Mouse (Mus musculus) hindbrain, embryonic 14.5 days (tissue): Measurements from ENCODE around the gene Bex4. TPM values are rescaled to one million over a fixed set of nuclear protein-coding genes. Genes with fewer than 3 reads are reported as not detected.
"Not testable (repeated sequence)": the region's sequence is repeated elsewhere in the genome, so short reads cannot be mapped to it uniquely, and the experiment has no call there.

ENCODE experiments used
- ATAC-seq: fragments of 200-750 bp; cut with Nextera tagmentation; 2 replicates; pipeline ENCODE4 v1.8.0; 2017; ENCODE audit warnings: moderate number of reproducible peaks, mild to moderate bottlenecking, moderate TSS enrichment, moderate library complexity; ENCODE audit not compliant: low FRiP score
- DNase-seq: peaks from one replicate; pipeline ENCODE4 v3.0.0-alpha.2; 2015; ENCODE audit warnings: low spot score
- H3K27ac ChIP-seq: fragments of 300-500 bp; sonication (generic); 2 replicates; pipeline ENCODE4 v1.5.1; 2014; ENCODE audit warnings: mild to moderate bottlenecking, moderate library complexity
- H3K27me3 ChIP-seq: fragments of 300-500 bp; sonication (generic); 2 replicates; pipeline ENCODE4 v1.6.1; 2014; ENCODE audit warnings: mild to moderate bottlenecking, low read length, mixed read lengths; ENCODE audit not compliant: control insufficient read depth, insufficient read depth
- H3K36me3 ChIP-seq: fragments of 300-500 bp; sonication (generic); replicated peaks from 2 replicates; pipeline ENCODE4 v1.6.1; 2014; ENCODE audit not compliant: control insufficient read depth, insufficient read depth
- H3K4me1 ChIP-seq: fragments of 300-500 bp; sonication (generic); replicated peaks from 2 replicates; pipeline ENCODE4 v1.6.1; 2014; ENCODE audit warnings: antibody characterized with exemption, low read length, mixed read lengths; ENCODE audit not compliant: control insufficient read depth, insufficient read depth
- H3K4me2 ChIP-seq: fragments of 300-500 bp; sonication (generic); replicated peaks from 2 replicates; pipeline ENCODE4 v1.6.1; 2014; ENCODE audit warnings: mild to moderate bottlenecking, moderate library complexity
- H3K4me3 ChIP-seq: fragments of 300-500 bp; sonication (generic); replicated peaks from 2 replicates; pipeline ENCODE4 v1.5.1; 2014; ENCODE audit warnings: mild to moderate bottlenecking, low read length
- H3K9ac ChIP-seq: fragments of 300-500 bp; sonication (generic); 2 replicates; pipeline ENCODE4 v1.6.1; 2014
- H3K9me3 ChIP-seq: fragments of 300-500 bp; sonication (generic); 2 replicates; pipeline ENCODE4 v1.6.1; 2016; ENCODE audit warnings: low read length; ENCODE audit not compliant: control insufficient read depth
- WGBS: fragments of 180-500 bp; shearing (Covaris S2); extraction: QIAGEN DNeasy Blood & Tissue Kit; methylation state at CpG from one replicate; pipeline ENCODE4 v1.1.7; 2014; 5-methylcytosine and 5-hydroxymethylcytosine counted together
- polyA plus RNA-seq: library from polyadenylated mRNA; unstranded; fragments of >200 nt; fragmentation: Nextera tagmentation; extraction: Ambion mirVana; gene quantifications from 2 replicates; pipeline ENCODE4 v1.2.1, GENCODE M21; 2014

Bex4 gene
- 140 TPM in 2 replicates for polyA plus RNA-seq

DNA sequence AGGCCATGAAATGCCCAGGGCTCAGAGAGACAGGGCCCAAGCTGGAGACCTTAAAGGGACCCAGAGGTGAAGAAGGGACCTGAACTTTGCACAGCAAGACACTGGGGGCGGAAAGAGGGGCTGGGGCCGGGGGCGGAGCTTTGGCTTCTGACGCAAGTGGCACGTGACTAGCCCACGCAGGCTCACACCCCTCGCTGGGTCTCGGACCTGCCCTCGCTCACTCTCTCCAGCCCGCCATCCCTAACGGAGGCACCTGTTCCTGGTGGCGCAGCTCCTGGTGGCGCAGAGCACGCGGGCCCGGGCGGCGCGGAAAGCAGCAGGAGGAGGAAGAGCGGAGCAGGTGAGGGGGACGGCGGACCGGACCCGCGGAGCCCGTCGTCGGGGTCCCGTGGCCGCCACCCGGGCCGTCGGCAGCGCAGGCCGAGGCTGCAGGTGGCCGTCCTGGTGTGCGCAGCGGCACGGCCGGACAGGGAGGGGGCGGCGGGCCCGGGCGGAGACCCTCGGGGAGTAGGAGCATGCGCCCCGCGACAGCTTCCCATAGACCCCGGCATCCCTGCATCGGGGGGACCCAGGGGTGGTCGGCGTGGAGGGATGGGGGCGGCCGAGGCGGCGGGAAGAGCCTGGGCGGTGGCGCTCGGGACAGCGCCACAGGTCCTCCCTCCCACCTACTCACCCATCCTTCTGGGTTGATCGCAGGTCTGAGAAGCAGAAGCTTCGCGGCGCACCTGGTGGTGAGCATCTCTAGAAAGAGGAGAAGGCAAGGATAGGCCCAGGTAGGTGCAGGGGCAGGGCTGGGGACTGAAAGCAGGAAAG lies at the start of gene Bex4:
Gene Bex4 (plus strand): TSS at position 170 of the 813 bp plus-strand sequence.
- peak; percentile 97 for ATAC-seq
- H3K27me3 ChIP-seq, H3K36me3 ChIP-seq, DNase-seq, H3K4me1 ChIP-seq, H3K27ac ChIP-seq, H3K9me3 ChIP-seq: not testable (repeated sequence)
- 23% methylated on average over 18 of the region's 64 CpGs for WGBS
- H3K4me3 ChIP-seq: peak within 1 kb of the TSS; percentile 35
- peak within 1 kb of the TSS; percentile 51 for H3K4me2 ChIP-seq
- H3K9ac ChIP-seq: peak within 1 kb of the TSS; percentile 31; the same call in 1 of the 2 replicates

GRCm38 (mm10) chrX:136092497-136093279 lies 46.1 kb upstream of the Bex4 start:
- no peak overlapping the region for H3K9ac ChIP-seq
- no peaks in the 10 kb centered on the region for H3K36me3 ChIP-seq
- WGBS: 47% methylated on average over 2 of the region's 2 CpGs
- H3K4me3 ChIP-seq: no peak overlapping the region
- H3K27ac ChIP-seq: no peak overlapping the region
- H3K4me1 ChIP-seq: no peaks in the 10 kb centered on the region
- H3K9me3 ChIP-seq: no peaks in the 10 kb centered on the region
- ATAC-seq: no peak
- no peaks in the 10 kb centered on the region for H3K27me3 ChIP-seq
- no peak overlapping the region for H3K4me2 ChIP-seq
- no peak for DNase-seq

DNA sequence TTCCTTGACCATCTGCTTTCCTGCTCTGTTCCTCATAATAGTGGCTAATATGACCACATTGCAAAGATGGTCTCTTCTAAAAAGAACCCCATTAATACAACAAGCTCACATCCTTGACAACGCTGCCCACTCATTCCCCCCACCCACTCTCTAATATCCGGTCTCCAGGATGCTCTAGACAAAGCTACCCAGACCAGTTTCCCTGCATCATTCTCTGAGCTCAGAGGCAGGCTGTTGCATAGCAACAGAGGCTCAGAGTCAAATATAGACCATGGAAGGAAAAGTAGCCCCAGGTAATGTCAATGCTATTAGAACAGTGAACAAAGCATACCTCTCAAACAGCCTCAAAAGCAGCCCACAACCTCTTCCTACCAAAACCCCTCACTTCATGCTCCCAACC lies 44.4 kb upstream of the Bex4 start:
- H3K4me2 ChIP-seq: no peak overlapping the region
- no peaks in the 10 kb centered on the region for H3K4me1 ChIP-seq
- H3K27me3 ChIP-seq: no peaks in the 10 kb centered on the region
- ATAC-seq: peak; percentile 70
- no peaks in the 10 kb centered on the region for H3K9me3 ChIP-seq
- peak; percentile 45 for DNase-seq
- H3K27ac ChIP-seq: peak overlapping the region; percentile 64
- no peaks in the 10 kb centered on the region for H3K36me3 ChIP-seq
- WGBS: 41% methylated on average over 2 of the region's 2 CpGs
- H3K4me3 ChIP-seq: no peak overlapping the region
- H3K9ac ChIP-seq: no peak overlapping the region

DNA sequence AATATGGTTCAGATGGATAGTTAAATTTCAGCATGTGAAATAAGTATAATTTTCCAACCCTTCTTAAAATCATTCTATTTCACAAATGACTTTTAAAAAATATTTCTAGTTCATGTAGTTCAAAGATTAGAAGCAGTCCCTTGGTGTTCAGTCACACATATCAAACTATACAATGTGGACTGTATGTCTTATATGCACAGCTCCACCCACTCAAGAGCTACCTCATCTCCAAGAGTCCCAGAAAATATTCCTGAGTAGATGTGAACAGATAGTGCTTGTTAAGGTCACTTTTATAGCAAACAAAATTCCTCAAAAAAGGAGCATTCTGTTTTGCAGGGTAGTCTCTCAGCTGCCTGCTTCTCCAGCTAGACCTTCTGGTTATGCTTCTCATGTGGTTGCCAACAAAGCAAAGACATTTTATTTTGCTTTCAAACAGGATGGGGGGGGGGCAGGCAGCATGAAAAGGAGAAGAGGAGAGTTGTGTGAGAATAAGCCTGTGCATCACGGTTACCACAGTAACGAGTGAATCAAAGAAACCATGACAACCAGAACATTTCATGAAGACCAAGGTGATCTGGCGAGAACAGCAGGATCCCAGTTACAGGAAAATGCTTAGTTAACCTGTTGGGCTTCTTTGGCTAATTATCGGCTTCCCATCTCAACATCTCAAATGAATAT lies 34.6 kb upstream of the Bex4 start:
- no peak for DNase-seq
- peak overlapping the region; percentile 4 for H3K4me2 ChIP-seq
- no peaks in the 10 kb centered on the region for H3K9me3 ChIP-seq
- no peak overlapping the region for H3K4me3 ChIP-seq
- peak overlapping the region; percentile 51; the same call in 1 of the 2 replicates for H3K27ac ChIP-seq
- no peaks in the 10 kb centered on the region for H3K36me3 ChIP-seq
- H3K4me1 ChIP-seq: no peaks in the 10 kb centered on the region
- peaks cover 3% of the 10 kb centered on the region; the same call in 1 of the 2 replicates for H3K27me3 ChIP-seq
- H3K9ac ChIP-seq: no peak overlapping the region
- 40% methylated on average over 4 of the region's 4 CpGs for WGBS
- peak; percentile 69; the same call in 1 of the 2 replicates for ATAC-seq

- DNase-seq (no peak), ATAC-seq (no peak)
- Histone ChIP-seq H3K27me3 (peaks cover 5% of the 10 kb centered on the region; the same call in 1 of the 2 replicates), H3K27ac (no peak overlapping the region; the same call in 1 of the 2 replicates), H3K4me2 (0 out of 2 replicates have a peak overlapping the region, but pooled peaks have one; percentile 4), H3K4me1 (no peaks in the 10 kb centered on the region), H3K4me3 (no peak overlapping the region), H3K36me3 (no peaks in the 10 kb centered on the region), H3K9ac (no peak overlapping the region), H3K9me3 (no peaks in the 10 kb centered on the region)
- 27% methylated on average over 3 of the region's 3 CpGs for WGBS
Measured at GRCm38 (mm10) chrX:136104724-136105088, 34.1 kb upstream of the Bex4 start.

DNA sequence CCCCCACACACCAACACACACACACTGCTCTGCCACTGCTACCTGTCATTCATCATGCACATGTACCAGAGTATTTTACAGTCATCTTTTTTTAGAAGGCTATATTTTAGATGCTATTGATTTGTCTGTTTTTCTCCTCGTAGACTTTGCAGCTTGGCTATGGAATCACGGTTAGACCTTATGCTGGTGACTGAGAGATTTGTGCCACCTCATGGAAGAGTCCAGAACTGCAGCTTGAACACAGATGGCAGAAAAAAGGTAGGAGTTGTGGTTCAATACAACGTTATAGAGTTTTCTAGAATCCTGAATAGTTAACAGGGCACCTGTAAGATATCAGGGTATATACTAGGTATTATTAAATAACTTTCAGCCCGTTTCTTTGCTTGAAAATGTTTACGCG lies 30.9 kb upstream of the Bex4 start:
- H3K9me3 ChIP-seq: no peaks in the 10 kb centered on the region
- H3K27me3 ChIP-seq: peaks cover 5% of the 10 kb centered on the region; the same call in 1 of the 2 replicates
- peak; percentile 69 for DNase-seq
- H3K4me3 ChIP-seq: no peak overlapping the region
- H3K4me2 ChIP-seq: no peak overlapping the region
- WGBS: 40% methylated on average over 6 of the region's 6 CpGs
- no peak overlapping the region for H3K9ac ChIP-seq
- no peak overlapping the region for H3K27ac ChIP-seq
- H3K4me1 ChIP-seq: no peaks in the 10 kb centered on the region
- no peaks in the 10 kb centered on the region for H3K36me3 ChIP-seq
- ATAC-seq: no peak

DNA sequence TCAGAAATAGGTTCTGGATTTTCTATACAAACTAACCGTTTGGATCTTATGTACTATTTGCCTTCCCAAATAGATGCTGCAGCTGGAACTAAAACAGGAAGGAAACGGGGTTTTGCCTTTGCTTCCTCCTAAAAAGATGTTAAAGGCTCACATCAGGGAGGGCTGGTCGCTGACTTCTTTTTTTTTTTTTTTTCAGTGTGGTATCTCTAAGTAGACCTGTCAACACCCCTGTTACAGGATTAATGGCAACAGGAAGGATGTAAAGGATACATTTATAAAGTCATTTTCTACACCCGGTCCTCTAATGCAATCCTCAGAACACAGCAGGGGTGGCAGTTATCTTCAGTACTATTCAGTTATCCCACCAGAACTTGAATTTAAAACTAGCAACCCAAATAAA lies 23.8 kb upstream of the Bex4 start:
- peak; percentile 34; the same call in 1 of the 2 replicates for ATAC-seq
- Histone ChIP-seq H3K9ac (no peak overlapping the region), H3K4me2 (peak overlapping the region; percentile 53), H3K9me3 (no peaks in the 10 kb centered on the region), H3K27me3 (peaks cover 3% of the 10 kb centered on the region; the same call in 1 of the 2 replicates), H3K27ac (peak overlapping the region; percentile 91; the same call in 1 of the 2 replicates), H3K36me3 (no peaks in the 10 kb centered on the region), H3K4me3 (peak overlapping the region; percentile 40; the same call in 1 of the 2 replicates), H3K4me1 (no peaks in the 10 kb centered on the region)
- no peak for DNase-seq
- 43% methylated on average over 4 of the region's 4 CpGs for WGBS

DNA sequence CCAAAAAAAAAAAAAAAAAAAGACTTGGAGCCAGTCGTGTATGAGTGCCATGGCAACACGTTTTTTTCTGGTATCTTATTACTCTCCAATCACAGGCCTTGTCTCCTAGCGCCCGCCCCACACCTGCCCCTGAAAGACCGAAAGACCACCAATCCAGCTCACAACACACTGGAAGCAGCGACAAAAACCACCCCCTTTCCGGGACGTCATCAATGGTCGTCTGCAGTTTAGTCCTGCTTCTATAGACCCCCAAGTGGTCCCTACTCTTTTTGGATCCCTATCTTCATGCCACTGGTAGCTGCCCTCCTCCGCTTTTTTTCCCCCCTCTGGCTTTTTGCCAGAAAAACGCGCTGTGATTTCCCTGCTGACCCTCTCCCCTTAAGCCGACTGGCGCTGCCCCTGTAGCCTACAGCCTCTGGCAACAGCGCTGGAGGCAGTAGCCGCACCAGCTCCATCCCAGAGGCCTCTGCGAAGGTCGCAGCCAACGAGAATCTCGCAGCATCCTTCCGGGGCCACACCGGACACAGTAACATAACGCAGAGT lies 23.3 kb upstream of the Bex4 start:
- Histone ChIP-seq H3K9ac (peak overlapping the region; percentile 57), H3K27me3 (peaks cover 3% of the 10 kb centered on the region; the same call in 1 of the 2 replicates), H3K4me3 (peak overlapping the region; percentile 40), H3K36me3 (no peaks in the 10 kb centered on the region), H3K9me3 (no peaks in the 10 kb centered on the region), H3K27ac (peak overlapping the region; percentile 91), H3K4me2 (peak overlapping the region; percentile 53), H3K4me1 (no peaks in the 10 kb centered on the region)
- peak; percentile 83 for DNase-seq
- WGBS: 29% methylated on average over 23 of the region's 23 CpGs
- peak; percentile 99 for ATAC-seq
